Mouse (Mus musculus) adrenal gland, postnatal 14 days (tissue): ENCODE data around the gene Ptpn14. TPM values are rescaled to one million over a fixed set of nuclear protein-coding genes. Genes with fewer than 3 reads are reported as not detected.

Experiments used
- DNase-seq: peaks from one replicate; pipeline ENCODE4 v3.0.0; 2021; ENCODE audit warnings: mixed read lengths
- total RNA-seq: library from RNA; stranded (reverse); gene quantifications from 2 replicates; pipeline ENCODE4 v1.2.3, GENCODE M21; 2021

Ptpn14 gene
- total RNA-seq, 1 experiment from 2014 or later: 24.6 TPM

- DNase-seq: no peak
These were observed 42.4 kb downstream of the Ptpn14 start for GRCm38 (mm10) chr1:189770516-189770915.

GRCm38 (mm10) chr1:189772707-189773106, 44.6 kb downstream of the Ptpn14 start:
- DNase-seq: no peak

GRCm38 (mm10) chr1:189774778-189775177, 46.7 kb downstream of the Ptpn14 start:
- no peak for DNase-seq

- DNase-seq: no peak
These were observed 49.1 kb downstream of the Ptpn14 start for GRCm38 (mm10) chr1:189777207-189777606.

DNA sequence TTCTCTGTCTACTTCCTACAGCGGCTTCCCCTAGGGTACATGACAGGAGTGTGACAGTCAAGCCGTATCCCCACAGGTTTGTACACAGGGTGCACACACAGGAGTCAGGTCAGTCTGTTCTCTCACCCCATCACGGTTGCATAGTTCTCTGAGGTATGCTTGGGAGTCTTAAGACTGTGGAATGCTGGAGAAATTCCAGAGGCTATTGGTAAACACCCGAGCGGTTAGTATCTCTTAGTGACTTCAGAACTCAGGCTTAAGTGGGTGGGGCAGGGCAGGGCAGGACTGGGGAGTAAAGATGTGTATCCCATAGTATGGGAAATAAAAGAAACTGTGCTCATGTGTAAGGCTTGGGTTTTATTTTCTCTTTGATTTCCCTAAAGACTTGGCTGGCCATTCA, 50.3 kb downstream of the Ptpn14 start:
- no peak for DNase-seq

- DNase-seq: no peak
These were observed 51.2 kb downstream of the Ptpn14 start for GRCm38 (mm10) chr1:189779226-189779625.

DNA sequence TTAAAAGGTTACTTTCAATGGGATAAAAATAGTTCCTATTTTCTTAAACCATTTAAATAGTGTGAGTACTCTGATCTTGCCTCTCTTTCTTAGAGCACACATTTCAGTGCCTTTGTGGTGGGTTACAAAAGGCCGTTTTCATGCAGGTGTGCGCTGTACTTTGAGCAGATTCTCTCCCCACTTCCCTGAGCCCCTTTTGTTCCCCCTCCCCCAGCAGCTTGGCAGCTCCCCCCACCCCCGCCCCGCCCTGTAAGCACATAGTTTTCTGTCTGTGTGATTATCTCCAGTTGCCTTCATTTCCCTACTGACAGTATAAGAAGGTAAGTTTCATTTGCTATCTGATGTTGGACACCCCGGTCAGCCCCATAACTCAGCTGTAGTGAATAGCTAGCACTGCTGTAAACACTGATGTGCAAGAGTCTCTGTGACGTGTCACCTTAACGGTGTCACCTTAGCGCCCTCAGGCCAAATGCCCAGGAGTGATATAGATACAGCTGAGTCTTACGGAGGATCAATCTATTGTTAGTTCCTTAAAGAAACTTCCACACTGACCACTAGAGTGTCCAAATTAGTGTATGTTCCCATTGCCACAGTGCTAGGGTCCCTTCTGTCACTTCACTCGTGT, 53.8 kb downstream of the Ptpn14 start:
- DNase-seq: no peak

GRCm38 (mm10) chr1:189782709-189783108, 54.6 kb downstream of the Ptpn14 start:
- DNase-seq: no peak

GRCm38 (mm10) chr1:189784503-189784902, 56.4 kb downstream of the Ptpn14 start:
- DNase-seq: no peak

DNA sequence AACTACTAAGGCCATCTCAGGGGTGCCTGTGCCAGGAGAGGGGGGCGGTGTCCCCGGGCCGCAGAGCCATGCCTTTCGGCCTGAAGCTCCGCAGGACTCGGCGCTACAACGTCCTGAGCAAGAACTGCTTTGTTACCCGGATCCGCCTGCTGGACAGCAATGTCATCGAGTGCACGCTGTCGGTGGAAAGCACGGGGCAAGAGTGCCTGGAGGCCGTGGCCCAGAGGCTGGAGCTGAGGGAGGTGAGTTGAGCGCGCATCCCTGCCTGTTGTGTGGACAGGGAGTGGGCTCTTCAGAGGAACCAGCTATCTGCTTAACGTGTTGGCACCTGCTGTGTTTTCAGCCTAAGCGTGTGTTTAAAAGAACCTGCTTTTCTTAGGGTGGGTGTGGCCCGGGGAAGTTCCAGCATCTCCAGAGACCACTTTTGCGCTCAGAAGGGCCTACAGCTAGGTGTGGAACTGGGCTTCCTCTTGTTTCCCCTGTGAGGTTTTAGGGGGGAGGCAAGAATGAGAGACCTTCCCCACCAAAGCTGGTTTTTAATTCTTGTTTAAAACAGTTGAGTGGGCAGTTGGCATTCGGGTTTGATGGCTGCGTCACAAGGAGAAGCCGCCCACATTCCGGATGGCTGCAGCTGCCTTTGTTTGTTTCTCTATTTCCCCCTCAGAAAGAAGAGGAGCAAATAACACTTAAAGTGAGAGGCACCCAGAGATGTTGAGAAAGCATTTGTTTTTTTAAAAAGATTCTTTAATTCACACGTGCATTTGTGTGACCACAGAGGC, 58.8 kb downstream of the Ptpn14 start:
- DNase-seq: no peak

DNA sequence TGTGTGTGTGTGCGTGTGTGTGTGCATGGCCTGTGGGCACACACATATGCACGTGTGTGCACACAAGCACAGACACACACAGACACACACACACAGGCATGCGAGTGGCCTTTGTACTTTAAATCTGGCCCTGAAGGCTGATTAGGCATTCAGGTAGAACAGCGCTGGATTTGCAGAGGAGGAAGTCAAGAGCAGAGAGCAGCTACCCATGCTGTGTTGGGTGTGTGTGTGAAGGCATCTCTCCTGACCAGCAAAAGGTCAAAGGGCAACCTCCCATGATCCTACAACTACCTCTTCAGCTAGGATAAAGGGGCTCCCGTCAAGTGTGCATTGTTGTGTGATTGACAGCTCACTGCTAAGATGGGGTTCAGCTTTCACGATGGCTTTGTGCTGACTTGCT, 61.5 kb downstream of the Ptpn14 start:
- DNase-seq: no peak

DNA sequence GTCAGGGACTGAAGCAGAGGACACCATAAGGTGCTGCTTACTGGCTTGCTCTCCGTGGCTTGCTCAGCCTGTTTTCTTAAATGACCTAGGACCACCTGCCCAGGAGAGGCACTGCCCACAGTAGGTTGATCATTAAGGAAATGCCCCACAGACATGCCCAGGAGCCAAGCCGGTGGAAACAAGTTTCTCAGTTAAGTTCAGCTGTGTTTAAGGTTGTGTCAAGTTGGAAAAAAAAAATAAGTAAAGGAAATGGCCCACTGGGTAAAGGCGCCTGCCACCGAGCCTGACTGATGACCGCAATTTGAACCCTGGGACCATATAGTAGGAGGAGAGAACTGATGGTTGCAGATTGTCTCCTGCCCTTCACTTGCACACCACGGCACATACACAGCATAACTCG, 62.6 kb downstream of the Ptpn14 start:
- DNase-seq: no peak

DNA sequence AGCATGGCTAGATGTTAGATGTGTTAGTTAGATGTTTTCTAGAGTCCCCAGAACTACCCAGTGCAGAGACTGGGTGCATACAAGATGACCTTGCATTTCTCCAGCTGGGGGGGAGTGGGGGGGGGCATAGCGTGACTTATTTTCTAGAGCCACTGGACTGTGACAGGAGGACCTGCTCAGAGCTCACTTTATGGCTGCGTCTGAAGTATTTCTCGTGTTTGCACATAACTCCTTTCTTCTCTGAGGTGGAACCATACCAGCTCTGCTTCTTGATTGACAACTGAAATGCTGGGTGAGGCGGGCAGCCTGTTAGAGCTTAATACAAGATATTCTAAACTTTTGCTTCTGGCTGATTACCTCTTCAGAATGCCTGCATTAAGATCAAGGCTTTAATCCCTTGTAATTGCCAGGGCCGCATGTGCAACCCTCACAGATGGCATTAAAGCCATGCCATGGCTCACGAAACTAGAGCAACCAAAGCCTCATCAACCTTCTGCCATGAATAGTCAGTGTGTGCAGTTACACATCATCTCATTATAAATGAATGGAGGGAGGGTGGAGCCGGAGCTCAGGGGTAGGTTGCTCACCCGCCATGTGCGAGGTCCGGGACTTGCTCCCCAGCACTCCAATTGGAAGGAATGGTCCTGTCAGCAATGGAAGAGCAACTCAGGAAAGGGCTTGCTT, 63.6 kb downstream of the Ptpn14 start:
- no peak for DNase-seq

DNA sequence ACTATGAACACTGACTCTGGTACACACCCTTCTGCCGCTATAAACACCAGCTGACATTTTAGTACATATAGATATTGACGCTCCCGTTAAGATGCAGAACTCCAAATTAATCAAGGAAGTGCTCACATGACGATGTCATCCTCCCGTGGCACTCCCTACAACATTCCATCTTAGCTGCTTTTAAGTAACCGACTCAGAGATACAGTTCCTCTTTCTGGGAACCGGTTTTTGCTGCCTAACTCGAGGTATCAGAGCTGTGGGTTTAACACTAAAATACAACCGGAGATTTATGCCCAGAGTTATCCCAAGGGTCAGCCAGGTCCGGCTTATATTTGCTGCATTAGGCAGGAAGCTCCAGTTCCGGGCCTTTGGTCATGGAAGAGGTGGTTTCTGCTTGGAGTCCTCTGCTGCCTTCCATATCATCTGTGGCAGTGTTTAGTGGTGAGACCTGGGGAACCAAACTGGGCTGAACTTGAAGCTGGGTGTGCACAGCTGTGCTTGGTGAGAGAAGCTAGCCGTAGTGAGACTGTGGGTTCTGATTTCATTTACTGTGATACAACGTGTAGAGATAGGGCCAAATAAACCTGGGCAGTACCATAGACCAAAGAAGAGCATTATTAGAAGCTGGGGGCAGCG, 64.6 kb downstream of the Ptpn14 start:
- DNase-seq: no peak

GRCm38 (mm10) chr1:189798949-189799348, 70.9 kb downstream of the Ptpn14 start:
- DNase-seq: peak; percentile 17

DNA sequence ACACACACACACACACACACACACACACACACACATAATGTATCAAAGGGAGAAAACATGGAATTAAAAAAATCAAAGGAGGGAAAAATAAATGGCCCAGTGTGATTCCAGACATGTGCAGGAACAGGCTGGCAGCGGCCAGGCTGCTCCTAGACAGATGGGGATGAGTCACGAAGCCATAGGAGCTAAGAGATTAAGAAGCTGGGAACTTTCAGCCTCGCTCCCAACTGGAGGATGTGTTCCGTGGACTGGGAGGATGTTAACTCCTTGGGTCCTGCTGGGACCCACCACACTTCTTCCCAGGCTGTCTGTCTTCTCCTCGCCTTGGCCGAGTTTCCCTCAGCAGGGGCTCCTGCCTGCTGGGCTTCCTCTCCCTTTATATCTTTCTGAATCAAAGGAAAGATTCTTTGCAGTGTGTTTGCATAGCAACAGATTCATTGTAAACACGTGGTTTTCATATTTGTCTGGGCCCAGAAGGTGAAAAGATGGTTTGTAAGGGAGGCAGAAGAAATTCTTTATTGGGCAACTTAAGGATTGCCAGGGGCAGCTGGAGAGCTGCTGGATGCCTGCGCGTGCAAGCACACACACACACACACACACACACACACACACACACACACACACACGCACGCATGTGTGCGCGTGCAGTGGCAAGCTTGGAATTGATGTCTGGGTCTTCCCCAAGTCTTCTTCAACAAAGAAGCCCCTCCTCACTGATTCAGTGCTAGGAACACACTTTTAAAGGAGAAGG, 72.3 kb downstream of the Ptpn14 start:
- DNase-seq: peak; percentile 34

- no peak for DNase-seq
These were observed 73.2 kb downstream of the Ptpn14 start for GRCm38 (mm10) chr1:189801303-189801702.

DNA sequence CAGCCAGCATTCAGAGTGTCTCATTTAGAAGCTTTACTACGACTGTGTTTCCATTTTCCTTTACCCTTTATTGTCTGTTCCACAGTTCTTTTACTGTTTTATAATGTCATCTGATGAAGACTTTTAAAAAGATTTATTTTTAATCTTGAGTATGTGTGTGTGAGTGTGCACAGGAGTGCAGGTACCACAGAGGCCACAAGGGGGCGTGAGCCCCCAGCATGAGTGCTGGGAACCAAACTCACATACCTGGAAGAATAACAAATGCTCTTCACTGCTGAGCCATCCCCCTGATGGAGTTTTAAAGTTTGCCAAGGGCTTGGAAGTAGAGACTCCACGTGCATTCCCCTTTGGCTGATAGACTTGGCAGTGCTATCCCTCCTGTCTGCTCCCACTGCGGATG, 74.5 kb downstream of the Ptpn14 start:
- no peak for DNase-seq

GRCm38 (mm10) chr1:189803742-189804141, 75.7 kb downstream of the Ptpn14 start:
- DNase-seq: no peak

DNA sequence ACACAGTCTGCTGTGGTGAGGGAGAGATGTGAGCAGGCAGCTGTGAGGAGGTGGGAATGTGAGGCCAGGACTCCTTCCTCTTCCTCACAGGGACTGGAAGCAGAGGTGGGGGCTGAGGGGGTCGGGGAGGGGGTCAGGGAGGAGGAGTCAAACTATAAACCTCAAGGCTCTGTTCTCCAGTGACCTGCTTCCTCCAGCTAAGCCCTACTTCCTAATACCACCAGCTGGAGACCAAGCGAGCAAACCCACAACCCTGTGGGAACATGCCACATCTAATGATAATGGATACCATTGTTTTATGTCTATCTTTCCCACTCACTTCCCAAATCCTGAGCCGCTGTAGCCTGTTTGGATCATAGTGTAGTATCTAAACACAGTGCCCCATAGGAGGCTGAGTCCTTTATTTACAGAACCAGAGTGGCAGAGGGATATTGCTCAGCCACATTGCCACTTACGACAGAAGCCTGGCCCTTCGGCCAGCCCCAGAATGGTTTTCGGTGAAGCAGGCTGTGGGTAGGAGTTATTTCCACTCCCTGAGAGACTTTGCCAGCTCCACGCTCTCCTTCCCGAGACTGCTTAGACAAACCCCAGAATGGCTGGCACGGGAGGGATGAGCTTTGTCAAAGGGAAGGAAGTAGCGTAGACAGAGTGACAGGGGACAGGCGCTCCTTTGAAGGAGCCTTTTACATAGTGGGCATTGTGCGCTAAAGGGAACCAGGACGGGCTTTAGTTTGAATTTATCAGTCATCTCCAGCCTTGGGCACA, 78.6 kb downstream of the Ptpn14 start:
- no peak for DNase-seq

DNA sequence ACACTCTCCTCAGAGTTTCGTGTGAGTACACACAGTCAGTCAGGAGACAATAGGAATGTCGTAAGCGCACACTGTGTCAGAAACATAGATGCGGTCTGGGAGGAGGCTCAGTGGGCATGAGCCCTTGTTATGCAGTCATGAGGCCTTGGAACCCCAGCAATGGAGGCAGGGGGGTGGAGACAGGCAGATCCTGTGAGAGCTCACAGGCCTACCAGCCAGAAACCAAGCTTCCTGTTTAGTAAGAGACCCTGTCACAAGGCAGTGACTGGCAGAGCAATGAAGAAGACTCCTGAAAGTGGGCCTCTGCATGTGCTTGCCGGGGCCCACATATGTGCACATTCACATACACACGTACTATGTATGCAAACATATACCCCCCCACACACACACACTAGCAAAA, 79.9 kb downstream of the Ptpn14 start:
- DNase-seq: no peak
